Mouse (Mus musculus): ENCODE data around the gene Fstl5. TPM values are rescaled to one million over a fixed set of nuclear protein-coding genes. Genes with fewer than 3 reads are reported as not detected.

Fstl5 gene
- 0.53 and 0.57 TPM in 2 replicates for polyA plus RNA-seq (2015; fragmentation: Nextera tagmentation; extraction: Ambion mirVana)

- Histone ChIP-seq H3K27ac (ENCODE audit: low read length) (no peak within 1 kb of the TSS), H3K9ac (ENCODE audit: low read length) (no peak within 1 kb of the TSS), H3K4me1 (replicated peaks; ENCODE audit: control insufficient read depth, insufficient read depth, low read length) (peaks cover 4% of the 10 kb centered on the region; the same call in 1 of the 2 replicates), H3K36me3 (ENCODE audit: control insufficient read depth, insufficient read depth, low read length) (no peaks in the 10 kb centered on the region), H3K27me3 (ENCODE audit: control insufficient read depth, insufficient read depth, low read depth, low read length) (no peaks in the 10 kb centered on the region), H3K9me3 (ENCODE audit: control insufficient read depth, low read length) (no peaks in the 10 kb centered on the region), H3K4me2 (ENCODE audit: low read depth, low read length) (peak within 1 kb of the TSS; percentile 63), H3K4me3 (ENCODE audit: low read length) (peak within 1 kb of the TSS; percentile 45)
- ATAC-seq (ENCODE audit: low read depth): peak; percentile 41; the same call in 1 of the 2 replicates
- WGBS: 1% methylated on average over 28 of the region's 28 CpGs
These were observed at the start of gene Fstl5 for GRCm38 (mm10) chr3:76074060-76074707. Fstl5 (plus strand) TSS chr3:76074270.

- Histone ChIP-seq H3K9ac (ENCODE audit: low read length) (no peak overlapping the region), H3K27ac (ENCODE audit: low read length) (no peak overlapping the region), H3K27me3 (ENCODE audit: control insufficient read depth, insufficient read depth, low read depth, low read length) (no peaks in the 10 kb centered on the region), H3K9me3 (ENCODE audit: control insufficient read depth, low read length) (no peaks in the 10 kb centered on the region), H3K4me2 (ENCODE audit: low read depth, low read length) (no peak overlapping the region), H3K4me3 (ENCODE audit: low read length) (no peak overlapping the region), H3K36me3 (ENCODE audit: control insufficient read depth, insufficient read depth, low read length) (no peaks in the 10 kb centered on the region), H3K4me1 (replicated peaks; ENCODE audit: control insufficient read depth, insufficient read depth, low read length) (no peaks in the 10 kb centered on the region)
- no peak for ATAC-seq (ENCODE audit: low read depth)
These were observed 48.5 kb upstream of the Fstl5 start for GRCm38 (mm10) chr3:76025523-76025922.

GRCm38 (mm10) chr3:76051124-76051523, 22.9 kb upstream of the Fstl5 start:
- WGBS: 35% methylated on average over 3 of the region's 3 CpGs
- H3K9ac ChIP-seq (ENCODE audit: low read length): no peak overlapping the region
- H3K4me3 ChIP-seq (ENCODE audit: low read length): no peak overlapping the region
- no peaks in the 10 kb centered on the region for H3K27me3 ChIP-seq (ENCODE audit: control insufficient read depth, insufficient read depth, low read depth, low read length)
- no peak overlapping the region for H3K4me2 ChIP-seq (ENCODE audit: low read depth, low read length)
- no peaks in the 10 kb centered on the region for H3K9me3 ChIP-seq (ENCODE audit: control insufficient read depth, low read length)
- no peaks in the 10 kb centered on the region for H3K36me3 ChIP-seq (ENCODE audit: control insufficient read depth, insufficient read depth, low read length)
- ATAC-seq (ENCODE audit: low read depth): peak; percentile 43; the same call in 1 of the 2 replicates
- H3K27ac ChIP-seq (ENCODE audit: low read length): no peak overlapping the region
- H3K4me1 ChIP-seq (replicated peaks; ENCODE audit: control insufficient read depth, insufficient read depth, low read length): no peaks in the 10 kb centered on the region

GRCm38 (mm10) chr3:76061996-76062395, 12.1 kb upstream of the Fstl5 start:
- no peaks in the 10 kb centered on the region for H3K36me3 ChIP-seq (ENCODE audit: control insufficient read depth, insufficient read depth, low read length)
- no peak overlapping the region for H3K4me3 ChIP-seq (ENCODE audit: low read length)
- ATAC-seq (ENCODE audit: low read depth): no peak
- H3K27ac ChIP-seq (ENCODE audit: low read length): no peak overlapping the region
- WGBS: 80% methylated on average over 1 of the region's 1 CpGs
- H3K27me3 ChIP-seq (ENCODE audit: control insufficient read depth, insufficient read depth, low read depth, low read length): no peaks in the 10 kb centered on the region
- no peak overlapping the region for H3K4me2 ChIP-seq (ENCODE audit: low read depth, low read length)
- no peak overlapping the region for H3K9ac ChIP-seq (ENCODE audit: low read length)
- no peaks in the 10 kb centered on the region for H3K4me1 ChIP-seq (replicated peaks; ENCODE audit: control insufficient read depth, insufficient read depth, low read length)
- H3K9me3 ChIP-seq (ENCODE audit: control insufficient read depth, low read length): no peaks in the 10 kb centered on the region

GRCm38 (mm10) chr3:76067920-76068319, 6.2 kb upstream of the Fstl5 start:
- Histone ChIP-seq H3K9ac (ENCODE audit: low read length) (no peak overlapping the region), H3K27ac (ENCODE audit: low read length) (no peak overlapping the region), H3K4me3 (ENCODE audit: low read length) (no peak overlapping the region), H3K4me1 (replicated peaks; ENCODE audit: control insufficient read depth, insufficient read depth, low read length) (no peaks in the 10 kb centered on the region), H3K27me3 (ENCODE audit: control insufficient read depth, insufficient read depth, low read depth, low read length) (no peaks in the 10 kb centered on the region), H3K36me3 (ENCODE audit: control insufficient read depth, insufficient read depth, low read length) (no peaks in the 10 kb centered on the region), H3K9me3 (ENCODE audit: control insufficient read depth, low read length) (no peaks in the 10 kb centered on the region), H3K4me2 (ENCODE audit: low read depth, low read length) (no peak overlapping the region)
- ATAC-seq (ENCODE audit: low read depth): no peak
- WGBS: 0% methylated on average over 3 of the region's 3 CpGs

GRCm38 (mm10) chr3:76072826-76073225, 1.2 kb upstream of the Fstl5 start:
- no peak for ATAC-seq (ENCODE audit: low read depth)
- no peaks in the 10 kb centered on the region for H3K36me3 ChIP-seq (ENCODE audit: control insufficient read depth, insufficient read depth, low read length)
- no peak overlapping the region for H3K9ac ChIP-seq (ENCODE audit: low read length)
- H3K4me1 ChIP-seq (replicated peaks; ENCODE audit: control insufficient read depth, insufficient read depth, low read length): peaks cover 4% of the 10 kb centered on the region; the same call in 1 of the 2 replicates
- H3K4me3 ChIP-seq (ENCODE audit: low read length): no peak overlapping the region
- H3K4me2 ChIP-seq (ENCODE audit: low read depth, low read length): no peak overlapping the region
- no peaks in the 10 kb centered on the region for H3K9me3 ChIP-seq (ENCODE audit: control insufficient read depth, low read length)
- no peaks in the 10 kb centered on the region for H3K27me3 ChIP-seq (ENCODE audit: control insufficient read depth, insufficient read depth, low read depth, low read length)
- WGBS: 82% methylated on average over 7 of the region's 7 CpGs
- H3K27ac ChIP-seq (ENCODE audit: low read length): no peak overlapping the region

GRCm38 (mm10) chr3:76140445-76140844, 66.4 kb downstream of the Fstl5 start:
- no peak for ATAC-seq (ENCODE audit: low read depth)
- no peak overlapping the region for H3K27ac ChIP-seq (ENCODE audit: low read length)
- no peak overlapping the region for H3K9ac ChIP-seq (ENCODE audit: low read length)
- H3K4me1 ChIP-seq (replicated peaks; ENCODE audit: control insufficient read depth, insufficient read depth, low read length): no peaks in the 10 kb centered on the region
- H3K36me3 ChIP-seq (ENCODE audit: control insufficient read depth, insufficient read depth, low read length): no peaks in the 10 kb centered on the region
- no peaks in the 10 kb centered on the region for H3K27me3 ChIP-seq (ENCODE audit: control insufficient read depth, insufficient read depth, low read depth, low read length)
- no peak overlapping the region for H3K4me2 ChIP-seq (ENCODE audit: low read depth, low read length)
- 82% methylated on average over 1 of the region's 1 CpGs for WGBS
- H3K9me3 ChIP-seq (ENCODE audit: control insufficient read depth, low read length): no peaks in the 10 kb centered on the region
- H3K4me3 ChIP-seq (ENCODE audit: low read length): no peak overlapping the region

GRCm38 (mm10) chr3:76147846-76148245, 73.8 kb downstream of the Fstl5 start:
- WGBS: 87% methylated on average over 11 of the region's 11 CpGs

GRCm38 (mm10) chr3:76238834-76239233, 164.8 kb downstream of the Fstl5 start:
- no peak overlapping the region for H3K4me2 ChIP-seq (ENCODE audit: low read depth, low read length)
- WGBS: 75% methylated on average over 2 of the region's 2 CpGs
- H3K27ac ChIP-seq (ENCODE audit: low read length): no peak overlapping the region
- H3K4me1 ChIP-seq (replicated peaks; ENCODE audit: control insufficient read depth, insufficient read depth, low read length): no peaks in the 10 kb centered on the region
- H3K9ac ChIP-seq (ENCODE audit: low read length): no peak overlapping the region
- ATAC-seq (ENCODE audit: low read depth): no peak
- H3K36me3 ChIP-seq (ENCODE audit: control insufficient read depth, insufficient read depth, low read length): no peaks in the 10 kb centered on the region
- H3K4me3 ChIP-seq (ENCODE audit: low read length): no peak overlapping the region
- H3K9me3 ChIP-seq (ENCODE audit: control insufficient read depth, low read length): no peaks in the 10 kb centered on the region
- H3K27me3 ChIP-seq (ENCODE audit: control insufficient read depth, insufficient read depth, low read depth, low read length): no peaks in the 10 kb centered on the region

More at GRCm38 (mm10) chr3:76147846-76148245, 73.8 kb downstream of the Fstl5 start:
- Histone ChIP-seq H3K9me3 (ENCODE audit: control insufficient read depth, low read length) (no peaks in the 10 kb centered on the region), H3K9ac (ENCODE audit: low read length) (no peak overlapping the region), H3K4me2 (ENCODE audit: low read depth, low read length) (no peak overlapping the region), H3K4me1 (replicated peaks; ENCODE audit: control insufficient read depth, insufficient read depth, low read length) (no peaks in the 10 kb centered on the region), H3K36me3 (ENCODE audit: control insufficient read depth, insufficient read depth, low read length) (no peaks in the 10 kb centered on the region), H3K27me3 (ENCODE audit: control insufficient read depth, insufficient read depth, low read depth, low read length) (no peaks in the 10 kb centered on the region), H3K4me3 (ENCODE audit: low read length) (no peak overlapping the region), H3K27ac (ENCODE audit: low read length) (no peak overlapping the region)
- no peak for ATAC-seq (ENCODE audit: low read depth)
